Mouse (Mus musculus): Measurements from ENCODE around the gene Olfr1231. TPM values are rescaled to one million over a fixed set of nuclear protein-coding genes. Genes with fewer than 3 reads are reported as not detected.

Olfr1231 gene
- polyA plus RNA-seq, 1 experiment: not detected

DNA sequence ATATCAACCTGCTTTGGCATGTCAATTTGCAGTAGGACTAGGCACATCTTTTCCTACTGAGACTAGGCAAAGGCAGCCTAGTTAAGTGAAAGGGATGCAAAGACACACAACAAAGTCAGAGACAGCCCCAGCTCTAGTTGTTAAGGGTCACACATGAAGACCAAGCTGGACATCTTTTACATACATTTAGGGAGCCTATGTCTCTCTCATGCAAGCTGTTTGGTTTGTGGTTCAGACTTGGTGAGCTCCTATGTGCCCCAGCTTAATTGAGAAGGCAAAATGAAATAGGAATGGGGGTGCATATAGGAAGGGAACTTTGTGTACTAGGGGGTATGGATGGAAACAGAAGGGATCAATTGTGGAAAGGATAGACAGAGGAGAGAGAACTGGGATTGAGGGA lies 52.9 kb downstream of the Olfr1231 start, which contains the start of gene Olfr1228:
Gene Olfr1228 (minus strand): TSS at position 101 of the 400 bp plus-strand sequence.
- Histone ChIP-seq H3K4me2 (ENCODE audit: low read depth) (no peak within 1 kb of the TSS), H3K36me3 (ENCODE audit: control insufficient read depth, insufficient read depth) (no peaks in the 10 kb centered on the region), H3ac (ENCODE audit: control insufficient read depth, insufficient read length) (no peak within 1 kb of the TSS), H3K4me3 (no peak within 1 kb of the TSS), H3K27me3 (ENCODE audit: control insufficient read depth, insufficient read depth, insufficient read length) (no peaks in the 10 kb centered on the region), H3K79me2 (ENCODE audit: control insufficient read depth, insufficient read depth) (no peaks in the 10 kb centered on the region)
- no peak for TF ChIP-seq POLR2A (IDR thresholded peaks at IDR 0.05; ENCODE audit: insufficient read length, low read depth)
- TF ChIP-seq MAX (IDR thresholded peaks at IDR 0.05; ENCODE audit: low read depth): no peak
- TF ChIP-seq MYOG (IDR thresholded peaks at IDR 0.05; ENCODE audit: control insufficient read depth in 1 of 3, insufficient read depth in 1 of 3, insufficient read length in 2 of 3, low read depth in 2 of 3): no peak
- no peak for TF ChIP-seq SRF (IDR thresholded peaks at IDR 0.05; ENCODE audit: control insufficient read depth, insufficient read length, low read depth)
- TF ChIP-seq TCF3 (IDR thresholded peaks at IDR 0.05; ENCODE audit: insufficient read length, low read depth): no peak
- no peak for TF ChIP-seq MYOD1 (IDR thresholded peaks at IDR 0.05; ENCODE audit: control insufficient read depth in 1 of 3, insufficient read length in 2 of 3, low read depth in 2 of 3)
- no peak for TF ChIP-seq CEBPB (IDR thresholded peaks at IDR 0.05; ENCODE audit: insufficient read depth, poor library complexity, severe bottlenecking)
- TF ChIP-seq E2F4 (IDR thresholded peaks at IDR 0.05; ENCODE audit: insufficient read depth): no peak
- TF ChIP-seq POLR2AphosphoS2 (IDR thresholded peaks at IDR 0.05; ENCODE audit: insufficient read length, low read depth): no peak

Other genes starting within 250 kb of the Olfr1231 start
- not detected for gene Olfr1218, start 245.9 kb downstream of the Olfr1231 start, polyA plus RNA-seq (2012; fragmentation: generic; extraction: Trizol)
- not detected for gene Olfr1219, start 223.6 kb downstream of the Olfr1231 start, polyA plus RNA-seq (2012; fragmentation: generic; extraction: Trizol)
- not detected for gene Olfr1220, start 200.2 kb downstream of the Olfr1231 start, polyA plus RNA-seq (2012; fragmentation: generic; extraction: Trizol)
- gene Olfr1221, start 189.8 kb downstream of the Olfr1231 start, polyA plus RNA-seq (2012; fragmentation: generic; extraction: Trizol): not detected
- not detected for gene Olfr1222, start 174.0 kb downstream of the Olfr1231 start, polyA plus RNA-seq (2012; fragmentation: generic; extraction: Trizol)
- not detected for gene Olfr1223, start 155.5 kb downstream of the Olfr1231 start, polyA plus RNA-seq (2012; fragmentation: generic; extraction: Trizol)
- gene Olfr1224-ps1, start 143.0 kb downstream of the Olfr1231 start, polyA plus RNA-seq (2012; fragmentation: generic; extraction: Trizol): not detected
- not detected for gene Olfr1225, start 132.4 kb downstream of the Olfr1231 start, polyA plus RNA-seq (2012; fragmentation: generic; extraction: Trizol)
- not detected for gene Olfr1226, start 107.0 kb downstream of the Olfr1231 start, polyA plus RNA-seq (2012; fragmentation: generic; extraction: Trizol)
- gene Olfr1228, start 53.0 kb downstream of the Olfr1231 start, polyA plus RNA-seq (2012; fragmentation: generic; extraction: Trizol): not detected
- not detected for gene Olfr1229, start 19.1 kb downstream of the Olfr1231 start, polyA plus RNA-seq (2012; fragmentation: generic; extraction: Trizol)
- gene Olfr1230, start 9.8 kb downstream of the Olfr1231 start, polyA plus RNA-seq (2012; fragmentation: generic; extraction: Trizol): not detected
- not detected for gene Olfr1232, start 22.6 kb upstream of the Olfr1231 start, polyA plus RNA-seq (2012; fragmentation: generic; extraction: Trizol)
- not detected for gene Olfr1233, start 35.3 kb upstream of the Olfr1231 start, polyA plus RNA-seq (2012; fragmentation: generic; extraction: Trizol)
- not detected for gene Olfr1234, start 57.8 kb upstream of the Olfr1231 start, polyA plus RNA-seq (2012; fragmentation: generic; extraction: Trizol)
- not detected for gene Olfr1238, start 102.6 kb upstream of the Olfr1231 start, polyA plus RNA-seq (2012; fragmentation: generic; extraction: Trizol)
- not detected for gene Olfr1239, start 113.3 kb upstream of the Olfr1231 start, polyA plus RNA-seq (2012; fragmentation: generic; extraction: Trizol)
- not detected for gene Olfr1240, start 135.9 kb upstream of the Olfr1231 start, polyA plus RNA-seq (2012; fragmentation: generic; extraction: Trizol)
- not detected for gene Olfr1241, start 180.1 kb upstream of the Olfr1231 start, polyA plus RNA-seq (2012; fragmentation: generic; extraction: Trizol)
- gene Olfr1242, start 191.3 kb upstream of the Olfr1231 start, polyA plus RNA-seq (2012; fragmentation: generic; extraction: Trizol): not detected
- gene Olfr1243, start 224.4 kb upstream of the Olfr1231 start, polyA plus RNA-seq (2012; fragmentation: generic; extraction: Trizol): not detected